Mouse (Mus musculus): Measurements from ENCODE around the gene Kalrn. TPM values are rescaled to one million over a fixed set of nuclear protein-coding genes. Genes with fewer than 3 reads are reported as not detected.

Gene Kalrn
- polyA plus RNA-seq, 1 experiment = 43.0 TPM

- H3K4me3 ChIP-seq (ENCODE audit: low read depth, low read length) = no peak overlapping the region
- no peak overlapping the region for H3K27ac ChIP-seq (ENCODE audit: insufficient read depth, low read depth, low read length)
- TF ChIP-seq POLR2A (IDR thresholded peaks at IDR 0.05; ENCODE audit: low read depth, low read length) (no peak), CTCF (IDR thresholded peaks at IDR 0.05; ENCODE audit: extremely low read depth, insufficient read length, insufficient replicate concordance, low read depth, low read length) (no peak)
- H3K4me1 ChIP-seq (ENCODE audit: control insufficient read depth, insufficient read depth, insufficient read length, low read length) = peaks cover 25% of the 10 kb centered on the region; the same call in 1 of the 2 replicates
- 22% methylated on average over 3 of the region's 3 CpGs for WGBS
- H3K27me3 ChIP-seq (ENCODE audit: control insufficient read depth, insufficient read depth, low read length) = no peaks in the 10 kb centered on the region
- peaks cover 3% of the 10 kb centered on the region for H3K36me3 ChIP-seq (ENCODE audit: control insufficient read depth, insufficient read depth, low read length)
Observed at GRCm38 (mm10) chr16:34069481-34069880, 503.9 kb downstream of the Kalrn start.

- Histone ChIP-seq H3K27me3 (ENCODE audit: control insufficient read depth, insufficient read depth, low read length) (no peaks in the 10 kb centered on the region), H3K27ac (ENCODE audit: insufficient read depth, low read depth, low read length) (no peak overlapping the region), H3K4me1 (ENCODE audit: control insufficient read depth, insufficient read depth, insufficient read length, low read length) (peaks cover 22% of the 10 kb centered on the region; the same call in 1 of the 2 replicates), H3K36me3 (ENCODE audit: control insufficient read depth, insufficient read depth, low read length) (no peaks in the 10 kb centered on the region), H3K4me3 (ENCODE audit: low read depth, low read length) (no peak overlapping the region)
- no peak for TF ChIP-seq POLR2A (IDR thresholded peaks at IDR 0.05; ENCODE audit: low read depth, low read length)
- TF ChIP-seq CTCF (IDR thresholded peaks at IDR 0.05; ENCODE audit: extremely low read depth, insufficient read length, insufficient replicate concordance, low read depth, low read length) = no peak
Observed at GRCm38 (mm10) chr16:34066922-34067321, 506.4 kb downstream of the Kalrn start.

- H3K27ac ChIP-seq (ENCODE audit: insufficient read depth, low read depth, low read length) = no peak overlapping the region
- WGBS = 85% methylated on average over 4 of the region's 4 CpGs
- TF ChIP-seq CTCF (IDR thresholded peaks at IDR 0.05; ENCODE audit: extremely low read depth, insufficient read length, insufficient replicate concordance, low read depth, low read length) = no peak
- TF ChIP-seq POLR2A (IDR thresholded peaks at IDR 0.05; ENCODE audit: low read depth, low read length) = no peak
- no peaks in the 10 kb centered on the region for H3K27me3 ChIP-seq (ENCODE audit: control insufficient read depth, insufficient read depth, low read length)
- H3K4me3 ChIP-seq (ENCODE audit: low read depth, low read length) = no peak overlapping the region
- peaks cover 22% of the 10 kb centered on the region; the same call in 1 of the 2 replicates for H3K4me1 ChIP-seq (ENCODE audit: control insufficient read depth, insufficient read depth, insufficient read length, low read length)
- no peaks in the 10 kb centered on the region for H3K36me3 ChIP-seq (ENCODE audit: control insufficient read depth, insufficient read depth, low read length)
Observed at GRCm38 (mm10) chr16:34066376-34066775, 507.0 kb downstream of the Kalrn start.

- Histone ChIP-seq H3K27me3 (ENCODE audit: control insufficient read depth, insufficient read depth, low read length) (no peaks in the 10 kb centered on the region), H3K4me3 (ENCODE audit: low read depth, low read length) (no peak overlapping the region), H3K4me1 (ENCODE audit: control insufficient read depth, insufficient read depth, insufficient read length, low read length) (peaks cover 5% of the 10 kb centered on the region; the same call in 1 of the 2 replicates), H3K27ac (ENCODE audit: insufficient read depth, low read depth, low read length) (no peak overlapping the region), H3K36me3 (ENCODE audit: control insufficient read depth, insufficient read depth, low read length) (no peaks in the 10 kb centered on the region)
- WGBS = 91% methylated on average over 4 of the region's 4 CpGs
- TF ChIP-seq POLR2A (IDR thresholded peaks at IDR 0.05; ENCODE audit: low read depth, low read length) = no peak
- TF ChIP-seq CTCF (IDR thresholded peaks at IDR 0.05; ENCODE audit: extremely low read depth, insufficient read length, insufficient replicate concordance, low read depth, low read length) = no peak
Observed at GRCm38 (mm10) chr16:34063313-34063712, 510.0 kb downstream of the Kalrn start.

GRCm38 (mm10) chr16:34061661-34062060 lies 511.7 kb downstream of the Kalrn start:
- no peak overlapping the region for H3K27ac ChIP-seq (ENCODE audit: insufficient read depth, low read depth, low read length)
- H3K36me3 ChIP-seq (ENCODE audit: control insufficient read depth, insufficient read depth, low read length) = no peaks in the 10 kb centered on the region
- 100% methylated on average over 1 of the region's 1 CpGs for WGBS
- H3K27me3 ChIP-seq (ENCODE audit: control insufficient read depth, insufficient read depth, low read length) = no peaks in the 10 kb centered on the region
- no peak overlapping the region for H3K4me3 ChIP-seq (ENCODE audit: low read depth, low read length)
- no peak for TF ChIP-seq CTCF (IDR thresholded peaks at IDR 0.05; ENCODE audit: extremely low read depth, insufficient read length, insufficient replicate concordance, low read depth, low read length)
- no peak for TF ChIP-seq POLR2A (IDR thresholded peaks at IDR 0.05; ENCODE audit: low read depth, low read length)
- no peaks in the 10 kb centered on the region for H3K4me1 ChIP-seq (ENCODE audit: control insufficient read depth, insufficient read depth, insufficient read length, low read length)

GRCm38 (mm10) chr16:34058611-34059010 lies 514.7 kb downstream of the Kalrn start:
- no peak for TF ChIP-seq CTCF (IDR thresholded peaks at IDR 0.05; ENCODE audit: extremely low read depth, insufficient read length, insufficient replicate concordance, low read depth, low read length)
- TF ChIP-seq POLR2A (IDR thresholded peaks at IDR 0.05; ENCODE audit: low read depth, low read length) = no peak
- no peaks in the 10 kb centered on the region for H3K27me3 ChIP-seq (ENCODE audit: control insufficient read depth, insufficient read depth, low read length)
- 69% methylated on average over 3 of the region's 3 CpGs for WGBS
- no peak overlapping the region for H3K4me3 ChIP-seq (ENCODE audit: low read depth, low read length)
- H3K4me1 ChIP-seq (ENCODE audit: control insufficient read depth, insufficient read depth, insufficient read length, low read length) = peaks cover 6% of the 10 kb centered on the region
- H3K27ac ChIP-seq (ENCODE audit: insufficient read depth, low read depth, low read length) = no peak overlapping the region
- peaks cover 6% of the 10 kb centered on the region; the same call in 1 of the 2 replicates for H3K36me3 ChIP-seq (ENCODE audit: control insufficient read depth, insufficient read depth, low read length)

GRCm38 (mm10) chr16:34057464-34057863 lies 515.9 kb downstream of the Kalrn start:
- Histone ChIP-seq H3K4me3 (ENCODE audit: low read depth, low read length) (no peak overlapping the region), H3K36me3 (ENCODE audit: control insufficient read depth, insufficient read depth, low read length) (peaks cover 17% of the 10 kb centered on the region), H3K27ac (ENCODE audit: insufficient read depth, low read depth, low read length) (no peak overlapping the region), H3K27me3 (ENCODE audit: control insufficient read depth, insufficient read depth, low read length) (no peaks in the 10 kb centered on the region), H3K4me1 (ENCODE audit: control insufficient read depth, insufficient read depth, insufficient read length, low read length) (peaks cover 10% of the 10 kb centered on the region)
- TF ChIP-seq CTCF (IDR thresholded peaks at IDR 0.05; ENCODE audit: extremely low read depth, insufficient read length, insufficient replicate concordance, low read depth, low read length) (no peak), POLR2A (IDR thresholded peaks at IDR 0.05; ENCODE audit: low read depth, low read length) (no peak)
- WGBS = 75% methylated on average over 5 of the region's 5 CpGs
